Mouse (Mus musculus): ENCODE measurements around the gene St3gal4.

DNA sequence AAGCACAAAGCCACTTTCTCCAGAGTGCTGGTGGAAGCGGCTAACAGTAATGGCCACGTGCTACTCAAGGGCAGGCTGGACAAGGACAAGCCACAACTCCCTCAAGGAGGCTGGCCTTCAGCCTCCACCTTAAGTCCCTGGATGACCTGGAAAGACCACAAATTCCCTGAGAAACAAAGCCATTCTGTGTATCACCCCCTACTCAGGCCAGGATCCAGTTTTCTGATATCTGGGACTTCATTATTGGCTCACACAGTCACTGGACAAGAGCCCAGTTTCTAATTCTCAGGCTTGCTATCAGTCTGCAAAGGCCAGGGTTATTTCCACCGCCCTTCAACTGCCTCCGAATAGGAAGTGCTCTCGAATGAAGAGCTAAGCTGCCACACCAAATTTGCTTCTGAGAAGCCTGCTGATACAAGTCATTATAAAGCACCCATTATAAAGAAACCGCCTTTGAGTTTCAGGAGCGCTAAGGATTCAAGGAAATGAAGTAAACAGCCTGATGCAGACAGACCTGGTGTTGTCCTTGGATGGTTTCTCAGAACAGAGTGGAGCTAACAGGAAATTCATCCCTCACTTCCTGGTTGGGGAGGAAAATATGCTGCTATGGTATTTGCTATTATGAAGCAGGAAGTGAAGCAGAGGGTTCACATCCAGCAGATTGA, 80.0 kb downstream of the St3gal4 start:
- no peak for TF ChIP-seq POLR2A (IDR thresholded peaks at IDR 0.05; ENCODE audit: low read depth, low read length)
- no peak for TF ChIP-seq CTCF (IDR thresholded peaks at IDR 0.05; ENCODE audit: extremely low read depth, insufficient read depth, insufficient read length, insufficient replicate concordance)
